Mouse (Mus musculus): Measurements from ENCODE around the gene Akap13.

Gene Akap13

DNA sequence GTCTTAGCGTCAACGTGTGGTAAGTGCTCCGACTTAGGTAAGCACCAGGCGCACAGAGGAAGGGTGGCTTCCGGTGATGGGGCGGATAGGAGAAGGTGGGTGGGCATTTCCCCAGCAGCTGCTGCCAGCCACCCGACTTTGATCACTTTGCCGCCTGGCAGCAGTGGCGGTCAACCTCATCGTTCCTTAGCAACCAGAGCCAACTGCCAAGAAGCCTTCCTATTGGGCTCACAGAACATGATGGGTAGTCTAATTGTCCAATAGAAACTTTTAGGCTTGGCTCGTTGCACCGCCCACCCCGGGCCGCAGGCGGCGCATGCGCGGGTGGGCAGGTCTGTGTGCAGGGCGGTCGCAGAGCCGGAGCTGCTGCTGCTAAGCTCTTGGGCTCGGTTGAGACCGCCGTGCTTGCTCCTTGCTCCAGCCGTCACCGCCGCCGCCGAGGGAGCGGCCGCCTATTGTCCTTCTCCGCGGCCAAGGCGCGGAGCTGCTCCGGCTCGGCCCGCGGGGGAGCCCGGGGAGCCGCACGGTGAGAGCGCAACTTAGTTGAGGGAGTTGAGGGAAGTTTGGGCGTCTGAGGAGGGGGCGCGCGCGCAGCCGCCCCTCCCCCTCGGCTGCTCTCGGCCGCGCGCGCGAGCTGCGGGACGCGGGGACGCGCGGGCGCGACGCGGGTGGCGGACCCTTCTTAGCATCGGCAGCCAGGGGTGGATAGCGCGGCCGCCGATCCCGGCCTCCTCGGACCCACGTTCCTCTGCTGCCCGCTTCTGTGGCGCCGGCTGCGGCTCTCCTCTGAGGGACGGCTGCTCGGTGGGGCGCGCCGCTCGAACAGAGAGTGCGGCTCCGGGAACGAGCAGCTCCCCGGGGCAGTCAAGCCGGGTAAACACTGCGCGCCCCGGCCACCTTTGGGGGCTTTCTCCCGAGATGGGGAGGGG is at the start of gene Akap13:
Akap13 (plus strand) TSS at position 312 of the 929 bp plus-strand sequence.
- peak; percentile 95 for DNase-seq

DNA sequence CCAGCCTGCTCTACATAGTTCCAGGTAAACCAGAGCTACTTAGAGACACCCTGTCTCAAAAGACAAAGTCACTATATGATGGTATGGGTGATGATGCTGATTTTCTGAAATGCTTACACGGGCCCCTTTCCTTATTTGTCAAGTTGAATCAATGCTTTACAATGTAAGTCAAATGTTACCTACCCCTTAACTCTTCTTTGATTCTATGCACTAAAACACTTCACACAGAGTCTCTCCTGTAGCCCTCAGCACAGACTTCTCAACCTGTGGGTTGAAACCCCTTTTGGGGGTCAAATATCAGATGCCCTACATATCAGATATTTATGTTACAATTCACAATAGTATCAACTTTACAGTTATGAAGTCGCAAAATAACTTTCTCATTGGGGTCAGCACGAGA is 44.7 kb upstream of the Akap13 start:
- no peak for DNase-seq

DNA sequence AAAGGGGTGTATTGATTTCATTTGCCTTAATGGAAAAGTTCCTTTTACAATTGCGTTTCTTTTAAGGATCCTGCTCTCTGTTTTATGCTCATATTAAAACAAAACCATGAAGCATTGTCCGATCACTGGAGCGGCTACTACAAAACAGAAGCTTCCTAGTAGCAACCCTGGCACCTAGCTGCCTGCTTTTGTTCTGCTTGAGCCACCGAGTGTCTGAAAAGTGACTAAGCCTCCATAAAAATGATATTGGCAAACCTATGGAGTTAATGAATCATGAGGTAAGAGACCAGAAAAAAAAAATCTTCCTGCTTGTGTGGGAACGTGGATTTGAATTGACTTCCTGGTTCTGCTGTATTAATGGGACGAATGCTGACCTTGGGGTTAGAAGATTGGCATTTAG is 44.1 kb upstream of the Akap13 start:
- DNase-seq: no peak

DNA sequence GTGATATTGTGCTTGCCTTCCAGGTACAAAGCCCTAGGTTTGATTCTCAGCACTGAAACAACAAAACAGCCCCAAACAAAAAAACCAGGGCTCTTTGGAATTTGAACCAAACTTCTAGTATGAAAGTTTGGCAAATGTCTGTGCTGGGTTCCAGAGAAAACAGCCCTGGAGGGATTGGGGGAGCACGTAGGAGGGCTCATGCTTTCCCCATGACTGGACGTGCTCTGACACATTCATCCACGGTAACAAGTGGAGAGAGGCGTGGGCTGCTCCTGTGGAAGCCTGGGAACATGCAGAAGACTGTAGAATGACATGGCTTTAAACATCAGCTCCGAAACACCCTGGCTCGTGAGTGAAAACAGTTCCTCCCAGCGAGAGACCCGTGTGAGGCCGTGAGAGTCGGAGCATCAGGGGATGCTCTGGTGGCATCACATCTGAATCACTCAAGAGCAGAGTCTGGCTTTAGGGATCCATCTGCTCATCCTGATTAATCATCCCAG is 43.3 kb upstream of the Akap13 start:
- no peak for DNase-seq

DNA sequence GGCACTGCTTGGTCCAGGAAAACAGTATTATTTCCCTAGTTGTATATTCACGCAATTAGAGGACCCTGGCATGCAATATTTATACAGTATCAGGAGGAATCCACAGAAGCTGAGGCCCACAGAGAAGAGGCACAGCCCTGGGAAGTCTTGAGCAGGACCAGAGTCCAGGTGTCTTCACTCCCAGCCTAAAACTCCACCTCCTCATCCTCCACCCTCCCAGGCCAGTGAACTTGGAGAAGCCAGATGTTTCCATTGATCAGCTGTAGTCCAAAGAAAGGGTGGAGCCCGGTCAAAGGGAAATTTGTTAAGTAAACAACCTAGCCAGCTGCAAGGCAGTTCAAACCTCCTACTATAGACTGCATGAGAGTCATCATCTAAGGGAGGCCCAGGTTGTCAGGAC is 42.8 kb upstream of the Akap13 start:
- DNase-seq: no peak

DNA sequence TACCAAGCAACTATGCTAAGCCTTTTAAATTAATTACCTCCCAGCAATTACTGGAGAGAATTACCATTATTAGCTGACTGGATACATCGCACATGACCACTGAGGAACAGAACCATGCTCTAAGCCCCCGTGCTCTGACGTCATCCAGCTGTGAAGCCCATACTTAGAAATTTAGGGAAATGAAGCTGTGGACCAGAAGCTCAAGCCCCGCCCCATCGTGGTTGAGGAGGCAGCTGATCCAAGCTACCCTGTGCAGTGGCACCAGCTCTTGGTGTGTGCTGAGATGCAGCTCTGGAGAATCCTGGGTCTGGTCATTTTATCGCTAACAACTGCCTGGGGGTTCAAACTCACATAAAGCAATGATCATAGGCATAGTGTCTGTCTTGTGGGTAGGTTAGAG is 41.4 kb upstream of the Akap13 start:
- DNase-seq: no peak

DNA sequence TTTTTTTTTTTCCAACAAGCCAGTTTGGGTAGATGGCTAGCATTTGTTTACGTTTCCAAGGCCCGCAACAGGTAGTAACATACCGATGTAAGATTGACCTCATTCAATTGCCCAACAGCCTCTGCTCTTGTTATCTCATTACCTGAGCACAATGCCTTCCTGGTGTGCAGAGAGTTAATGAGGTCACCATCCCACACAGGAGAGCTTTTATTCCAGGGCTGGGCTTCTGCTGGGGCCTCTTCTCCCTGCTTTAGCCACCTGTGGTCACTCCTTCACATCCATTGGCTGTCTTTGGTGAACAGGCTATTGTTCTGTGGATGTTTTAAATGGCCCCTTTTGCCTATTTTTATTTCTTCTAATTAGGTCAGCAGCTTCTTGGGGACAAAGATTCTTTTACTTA is 41.0 kb upstream of the Akap13 start:
- no peak for DNase-seq

DNA sequence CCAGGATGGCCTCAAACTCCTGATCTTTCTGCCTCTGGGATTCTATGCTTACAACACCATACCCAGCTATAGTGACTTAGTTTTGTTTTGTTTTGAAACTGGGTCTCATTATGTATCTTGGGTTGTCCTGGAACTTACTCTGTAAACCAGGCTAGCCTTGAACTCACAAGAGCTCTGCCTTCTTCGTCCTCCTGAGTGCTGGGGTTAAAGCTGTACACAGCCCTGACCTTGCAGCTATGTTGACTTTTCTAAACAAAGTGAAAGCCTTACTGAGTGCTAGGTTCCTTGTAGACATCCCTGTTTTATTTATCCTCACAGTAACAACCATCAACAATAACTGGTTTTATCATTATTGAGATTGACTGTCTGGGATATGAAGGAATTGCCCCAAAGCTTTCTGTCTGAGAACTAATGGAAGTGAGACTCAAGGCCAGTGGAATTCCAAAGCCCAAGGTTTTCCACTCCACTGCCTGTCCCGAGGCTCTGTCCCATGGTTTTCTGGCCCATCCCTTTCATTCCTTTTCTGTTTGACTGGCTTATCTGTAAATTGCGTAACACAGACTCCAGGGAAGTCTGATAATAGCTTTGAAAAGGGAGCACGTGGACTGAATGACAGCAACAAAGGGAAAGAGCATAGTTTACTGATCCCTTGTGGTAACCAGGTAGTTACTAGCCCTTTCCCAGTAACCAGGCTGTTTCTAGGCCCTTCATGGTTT is 40.0 kb upstream of the Akap13 start:
- DNase-seq: no peak

DNA sequence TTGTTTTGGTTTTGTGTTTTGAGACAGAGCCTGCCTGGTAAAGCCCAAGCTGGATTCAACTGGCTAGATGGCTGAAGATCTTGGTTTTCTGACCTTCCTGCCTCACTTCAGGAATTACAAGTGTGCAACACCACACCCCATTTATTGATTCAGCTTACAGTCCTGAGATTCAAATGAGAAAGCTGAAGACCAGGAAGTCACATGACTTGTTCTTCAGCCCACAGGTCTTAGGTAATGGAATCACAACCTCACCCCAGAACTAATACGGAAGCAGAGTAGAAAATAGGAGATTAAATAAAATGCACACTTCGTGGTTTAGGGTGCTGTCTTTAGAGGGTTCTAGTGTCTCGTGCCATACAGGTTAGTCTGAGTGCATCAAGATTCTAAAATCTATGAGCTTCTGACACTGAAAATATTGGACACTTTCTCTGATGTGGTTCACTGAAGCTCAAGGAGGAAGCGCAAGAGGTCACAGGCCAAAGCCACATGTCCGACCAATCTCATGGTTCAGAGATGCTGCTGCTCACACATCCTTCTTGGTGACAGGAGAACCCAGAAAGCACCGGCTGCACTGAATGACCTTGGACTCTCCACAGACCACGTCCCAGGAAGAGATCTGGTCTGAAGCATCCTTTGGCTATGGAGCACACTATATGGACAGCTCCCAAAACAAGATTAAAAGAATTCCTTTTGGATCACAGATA is 39.3 kb upstream of the Akap13 start:
- DNase-seq: no peak

DNA sequence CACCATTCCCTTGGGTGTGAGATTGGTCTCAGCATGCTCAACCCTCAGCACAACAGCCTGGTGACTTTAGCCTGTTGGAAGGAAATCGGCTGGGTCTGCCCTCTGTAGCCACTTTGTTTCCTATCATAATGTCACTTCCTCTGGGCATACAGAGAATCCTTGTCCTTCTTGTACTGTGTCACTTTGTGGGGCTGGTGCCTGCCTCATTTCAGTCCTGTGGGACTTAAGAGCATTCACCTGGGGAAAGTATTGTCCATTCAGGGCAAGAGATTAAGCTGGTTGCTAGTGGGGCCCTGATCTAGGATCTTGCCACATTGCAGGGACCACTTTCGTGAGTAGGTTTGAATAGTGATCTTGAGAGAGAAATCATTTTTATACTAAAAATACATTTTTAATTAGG is 34.4 kb upstream of the Akap13 start:
- no peak for DNase-seq

DNA sequence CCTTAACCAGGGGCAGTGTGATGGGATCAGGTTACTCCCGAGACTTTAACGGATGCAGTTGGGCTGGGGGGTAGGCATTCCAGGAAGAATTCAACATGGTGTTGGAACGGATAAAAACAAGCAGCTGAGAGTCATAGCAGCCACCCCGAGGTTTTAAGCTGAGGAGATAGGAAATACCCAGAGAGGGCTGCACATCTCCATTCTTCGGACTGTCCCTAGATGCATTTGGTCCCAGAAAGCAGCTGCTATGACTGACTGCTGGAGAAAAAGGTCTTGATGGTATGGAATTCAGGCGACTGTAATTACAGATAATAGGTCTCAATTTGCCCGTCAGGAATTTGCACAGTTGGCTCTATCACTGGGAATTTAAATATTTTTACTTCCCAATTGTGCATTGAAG is 31.2 kb upstream of the Akap13 start:
- no peak for DNase-seq

DNA sequence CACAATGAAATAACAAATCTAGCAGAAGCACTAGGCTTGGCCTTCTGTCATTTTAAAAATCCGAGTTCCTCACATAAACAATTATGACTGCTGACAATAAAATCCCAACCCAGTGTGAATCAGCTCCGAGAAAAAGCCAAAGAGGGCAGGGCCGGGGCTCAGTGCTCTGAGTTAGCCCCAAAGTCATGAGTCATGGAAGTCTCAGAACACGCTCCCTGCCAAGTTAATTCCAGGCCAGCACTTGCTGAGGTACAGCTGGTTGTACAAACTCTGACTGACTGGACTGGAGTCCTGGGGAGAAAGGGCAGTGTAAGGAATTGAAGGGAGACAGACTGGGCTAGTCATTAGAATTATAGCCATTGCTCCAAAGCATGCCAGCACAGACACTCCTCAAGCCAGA is 28.0 kb upstream of the Akap13 start:
- DNase-seq: peak; percentile 6

DNA sequence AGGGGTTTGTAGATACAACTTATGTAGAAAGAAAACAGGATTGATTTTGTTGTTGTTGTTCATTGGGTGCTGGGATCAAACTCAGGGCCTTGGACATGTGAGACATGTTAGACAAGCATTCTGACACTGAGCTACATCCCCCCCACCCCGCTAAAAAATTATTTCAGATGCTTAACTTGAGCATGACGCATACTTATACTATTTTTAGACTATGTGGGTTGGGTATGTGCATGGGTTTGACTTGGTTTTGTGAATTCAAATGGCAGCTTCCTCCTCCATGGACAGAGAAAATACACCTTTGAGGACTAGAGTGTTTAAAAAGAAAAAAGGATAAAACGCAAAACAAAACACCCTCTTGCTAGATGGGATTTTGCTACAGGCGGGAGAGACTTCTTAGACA is 26.4 kb upstream of the Akap13 start:
- DNase-seq: no peak

DNA sequence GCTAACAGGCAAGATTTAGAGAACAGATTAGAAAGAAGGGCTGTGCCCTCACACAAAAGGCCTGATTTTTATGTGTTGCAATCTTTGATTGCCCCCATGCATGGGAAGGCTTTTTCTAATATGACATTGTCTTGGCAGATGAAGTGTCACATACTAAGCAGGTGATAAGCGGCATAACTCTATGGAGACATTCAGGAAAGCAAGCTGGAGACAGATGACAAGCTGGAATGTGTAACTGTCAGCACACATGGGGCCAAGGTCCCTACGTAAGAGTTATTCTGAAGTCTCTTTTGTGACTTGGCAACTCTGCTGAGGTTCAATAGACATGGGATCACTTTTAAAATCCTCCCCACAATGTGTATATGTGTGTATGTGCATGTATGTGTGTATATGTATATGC is 24.8 kb upstream of the Akap13 start:
- no peak for DNase-seq

DNA sequence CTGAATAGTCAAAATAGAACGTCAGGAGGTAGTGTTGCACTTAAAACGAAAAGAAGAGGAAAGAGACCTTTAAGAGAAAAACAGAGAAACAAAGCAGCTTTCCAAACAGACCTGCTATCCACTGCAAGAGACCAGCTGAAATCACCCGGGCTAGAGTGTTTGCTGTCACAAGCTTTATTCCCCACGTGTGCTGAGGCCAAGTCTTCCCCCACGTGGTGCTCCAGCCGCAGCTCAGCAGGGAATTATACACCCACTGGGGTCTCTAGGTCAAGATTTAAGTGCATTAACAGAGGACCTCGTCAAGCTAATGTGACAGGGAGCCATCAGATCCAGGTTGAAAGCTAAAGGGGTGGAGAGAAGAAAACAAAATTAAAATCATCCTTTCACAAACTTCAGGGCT is 24.3 kb upstream of the Akap13 start:
- DNase-seq: no peak

DNA sequence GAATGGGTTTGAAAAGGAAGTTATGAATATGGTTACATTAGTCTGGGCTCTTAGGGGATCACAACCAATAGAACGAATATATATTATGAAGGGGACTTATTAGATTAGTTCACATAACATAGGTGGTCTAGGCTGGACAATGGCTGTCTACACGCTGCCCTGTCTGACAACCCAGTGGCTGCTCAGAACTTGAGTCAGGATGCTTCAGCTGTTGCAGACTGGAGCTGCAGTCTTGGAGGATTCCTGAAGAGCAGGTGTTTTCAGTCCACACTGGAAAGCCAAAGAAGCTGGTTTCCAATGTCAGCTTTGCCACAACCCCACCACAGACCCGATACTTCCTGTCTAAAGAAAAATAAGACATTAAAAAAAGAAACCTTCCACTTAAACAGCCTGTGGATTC is 23.3 kb upstream of the Akap13 start:
- no peak for DNase-seq

DNA sequence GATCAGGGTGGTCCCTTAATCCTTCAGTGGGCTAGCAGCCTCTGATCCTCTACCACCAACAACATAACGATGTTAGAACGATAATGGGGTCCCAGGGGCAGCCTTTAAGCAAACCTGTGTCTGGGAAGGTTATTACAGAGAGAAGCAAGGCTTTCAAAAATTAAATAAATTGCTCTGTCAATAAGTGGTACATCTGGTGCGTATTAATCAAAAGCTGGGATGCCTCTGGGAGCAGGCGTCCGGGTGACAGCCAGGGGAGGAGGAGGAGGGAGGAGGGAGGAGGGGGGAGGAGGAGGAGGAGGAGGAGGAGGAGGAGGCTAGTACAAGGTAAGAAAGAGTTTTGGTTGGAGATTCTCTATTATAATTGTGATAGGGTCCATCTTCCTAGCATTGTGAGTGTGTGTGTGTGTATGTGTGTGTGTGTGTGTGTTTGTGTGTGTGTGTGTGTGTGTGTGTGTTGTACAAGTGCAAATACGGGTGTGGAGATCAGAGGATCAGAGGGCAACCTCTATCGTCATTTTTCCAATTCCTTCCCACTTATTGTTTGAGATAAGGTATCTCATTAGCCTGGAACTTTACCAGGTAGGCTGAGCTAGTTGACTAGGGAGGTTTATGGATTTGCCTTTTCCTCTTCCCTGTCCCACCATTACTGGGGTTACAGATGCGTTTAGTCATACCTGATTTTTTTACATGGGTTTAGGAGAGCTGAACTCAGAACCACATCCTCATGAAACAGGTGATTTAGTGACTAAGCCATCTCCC is 18.7 kb upstream of the Akap13 start:
- DNase-seq: no peak

DNA sequence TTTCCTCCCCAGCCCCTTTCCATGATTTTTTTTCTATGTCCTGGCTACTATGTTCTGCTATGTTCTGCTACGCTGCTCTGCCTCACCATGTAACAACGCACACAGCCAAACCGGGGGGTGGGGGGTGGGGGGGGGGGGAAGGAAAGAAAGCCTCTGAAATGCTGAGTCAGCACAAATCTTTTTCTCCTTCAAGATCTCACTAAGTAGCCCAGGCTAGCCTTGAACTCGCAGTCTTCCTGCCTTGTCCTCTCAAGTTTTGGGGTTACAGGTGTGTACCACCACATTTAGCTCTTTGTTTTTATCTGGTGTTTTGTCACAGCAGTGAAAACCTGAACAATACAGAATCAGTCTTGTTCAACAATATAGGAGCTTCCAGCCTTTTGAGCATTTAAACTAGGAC is 15.8 kb upstream of the Akap13 start:
- no peak for DNase-seq

DNA sequence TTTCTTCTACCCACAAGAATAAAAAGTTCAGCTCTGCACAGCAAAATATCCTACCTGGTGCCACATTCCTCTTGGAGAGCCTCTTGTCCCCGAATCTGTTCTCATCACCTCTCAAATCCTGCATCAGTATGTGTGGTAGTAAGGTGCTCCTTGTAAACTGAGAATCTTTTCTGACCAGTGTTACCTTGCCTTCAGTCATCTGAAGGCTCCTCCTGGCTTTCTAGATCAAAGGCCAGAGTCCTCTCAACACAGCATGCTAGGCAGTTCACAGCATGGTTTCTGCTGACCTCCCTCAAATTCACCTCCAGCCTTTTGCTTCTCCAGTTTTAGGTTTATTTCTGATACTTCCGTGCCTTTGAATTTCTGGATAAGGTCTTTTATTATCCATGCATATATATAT is 15.1 kb upstream of the Akap13 start:
- no peak for DNase-seq

DNA sequence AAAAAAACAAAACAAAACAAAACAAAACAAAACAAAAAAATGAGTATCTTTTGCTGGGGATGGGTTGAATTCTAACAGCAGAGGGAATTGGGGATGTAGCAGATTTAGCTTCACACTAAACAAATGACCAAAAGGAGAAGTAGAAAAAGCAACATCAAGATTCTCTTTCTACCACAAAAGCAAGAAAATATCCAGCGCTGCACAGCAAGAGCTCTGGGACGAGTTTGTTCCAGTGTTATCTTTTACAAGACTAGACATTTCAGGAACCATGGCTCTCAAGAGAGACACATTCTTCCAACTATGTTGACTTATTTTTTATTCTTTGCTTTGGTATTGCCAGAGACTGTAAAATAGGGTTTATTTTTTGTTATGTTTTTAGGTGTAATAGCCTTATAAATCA is 13.4 kb upstream of the Akap13 start:
- no peak for DNase-seq

DNA sequence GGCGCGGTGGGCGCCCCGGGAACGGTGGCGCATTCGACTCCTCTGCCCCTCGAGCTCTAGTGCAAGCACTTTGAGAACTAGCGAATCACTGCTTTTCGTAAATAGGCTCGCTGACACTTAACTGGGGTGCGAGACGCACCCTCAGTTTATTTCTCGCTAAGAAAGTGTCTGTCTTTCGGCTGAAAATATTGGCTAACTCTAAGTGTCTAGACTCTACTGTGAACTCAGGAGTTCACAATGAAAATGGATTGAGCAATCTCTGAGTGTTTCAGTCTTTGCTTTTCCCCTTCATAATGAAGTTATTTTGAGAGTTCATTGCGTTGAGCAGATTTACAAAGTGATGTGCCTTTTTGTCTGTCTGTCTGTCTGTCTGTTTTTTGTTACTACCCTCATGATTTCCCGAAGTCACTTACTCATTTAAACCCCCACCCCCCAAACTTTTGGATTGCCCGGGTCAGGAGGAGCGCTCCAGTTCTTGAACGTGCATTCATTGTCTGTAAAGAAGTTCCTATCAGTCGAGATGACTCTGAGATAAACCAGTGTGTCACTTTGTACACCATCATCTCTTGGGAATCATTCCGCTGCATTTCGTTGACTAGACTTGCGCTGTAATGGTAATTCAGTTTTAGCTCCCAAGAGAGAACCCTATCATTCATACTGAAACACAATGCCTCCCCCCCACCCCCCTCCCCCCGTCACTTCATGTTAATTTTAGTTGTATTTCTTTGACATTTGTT is 986 bp downstream of the Akap13 start:
- no peak for DNase-seq

DNA sequence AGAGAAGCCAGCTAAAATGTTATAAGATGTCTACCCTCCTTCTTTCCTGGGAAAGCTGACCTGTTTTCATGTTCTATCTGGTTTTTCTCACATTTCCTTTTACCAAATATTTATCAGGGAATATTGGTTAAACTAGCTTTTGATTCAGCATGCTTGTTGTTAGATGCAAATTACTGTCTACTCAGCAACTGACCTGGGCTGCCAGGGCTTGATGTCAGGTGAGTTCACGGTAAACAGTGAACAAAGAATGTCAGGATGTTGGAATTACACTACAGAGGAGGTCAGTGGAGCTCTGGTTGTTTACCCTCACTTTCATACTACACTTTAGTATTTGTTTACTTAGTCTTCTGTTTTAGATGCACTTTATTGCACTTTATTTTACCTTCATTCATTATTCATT is 5.0 kb downstream of the Akap13 start:
- no peak for DNase-seq

All from cerebellum, adult 8-10 months (tissue).